Mouse (Mus musculus) adrenal gland, postnatal 10 days (tissue): ENCODE measurements around the gene Fyttd1. TPM values are rescaled to one million over a fixed set of nuclear protein-coding genes. Genes with fewer than 3 reads are reported as not detected.
"Not testable (repeated sequence)": the region's sequence is repeated elsewhere in the genome, so short reads cannot be mapped to it uniquely, and the experiment has no call there.

Source experiments
- DNase-seq: peaks from one replicate; pipeline ENCODE4 v3.0.0; 2021; ENCODE audit warnings: mixed read lengths
- total RNA-seq, 2 experiments: library from RNA; stranded (reverse); gene quantifications; 2 replicates each; pipeline ENCODE4 v1.2.3; 2021

The Fyttd1 gene
- total RNA-seq, 2 experiments from 2014 or later: 105 to 114 TPM

DNA sequence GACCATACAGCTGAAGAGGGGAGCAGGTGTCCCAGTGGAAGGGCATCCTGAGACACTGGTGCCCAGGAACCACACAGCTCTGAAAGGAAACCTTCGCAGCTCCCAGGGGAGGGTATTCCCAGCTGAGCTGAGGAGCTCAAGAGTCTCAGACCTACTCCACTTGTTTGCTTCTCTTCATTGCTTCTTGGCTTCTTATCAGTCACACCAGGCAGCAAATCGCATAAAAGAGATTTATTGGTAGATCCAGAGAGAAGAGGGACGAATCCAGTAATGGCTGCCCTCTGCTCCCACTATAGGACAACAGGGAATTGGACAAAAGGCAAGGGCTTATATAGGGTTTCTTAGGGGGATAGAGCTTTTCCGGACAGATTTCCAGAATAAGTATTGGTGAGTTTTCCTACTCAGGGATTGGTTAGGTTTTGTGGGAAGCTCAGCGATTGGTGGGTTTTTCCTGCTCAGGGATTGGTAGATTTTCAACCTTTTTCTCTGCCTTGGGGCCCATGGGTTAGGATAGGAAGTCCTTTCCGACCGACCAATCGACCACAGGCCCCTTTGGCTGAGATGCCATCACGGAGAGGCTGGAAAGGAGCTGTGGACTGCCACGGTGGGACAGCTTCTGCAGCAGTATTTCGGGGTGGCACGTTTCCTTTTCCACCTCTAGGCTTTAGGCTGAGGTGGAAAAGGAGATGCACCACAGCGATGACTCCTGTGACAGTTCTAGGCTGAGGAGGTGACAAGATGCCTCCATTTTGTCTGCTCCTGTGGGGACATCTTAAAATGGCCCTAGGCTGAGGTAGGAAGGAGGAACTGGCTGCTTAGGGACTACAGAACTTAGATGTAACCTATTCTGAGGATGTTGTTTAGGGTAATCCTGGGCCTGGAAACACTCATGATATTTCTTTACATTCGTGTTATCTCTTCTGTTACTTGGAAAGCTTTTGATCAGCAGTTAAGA is 1.9 kb downstream of the Fyttd1 start:
- peak; percentile 30 for DNase-seq

DNA sequence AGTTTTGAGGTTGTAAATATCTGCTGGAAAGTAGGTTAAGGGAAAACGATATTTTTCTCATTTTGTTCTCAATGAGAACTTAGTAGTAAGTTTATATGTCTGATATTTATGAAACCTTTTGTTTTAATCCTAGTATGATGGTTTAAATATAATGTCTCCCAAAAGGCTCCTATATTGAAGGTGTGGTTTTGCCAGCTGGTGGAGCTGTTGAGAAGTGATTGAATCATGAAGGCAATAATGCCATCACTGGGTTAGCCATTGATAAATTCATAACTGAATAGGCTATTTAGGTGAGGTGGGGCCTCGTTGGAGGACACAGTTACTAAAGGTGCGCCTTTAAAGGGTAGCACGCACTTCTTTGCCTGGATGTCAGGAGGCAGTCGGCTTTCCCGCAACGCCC is 4.2 kb downstream of the Fyttd1 start:
- no peak for DNase-seq

DNA sequence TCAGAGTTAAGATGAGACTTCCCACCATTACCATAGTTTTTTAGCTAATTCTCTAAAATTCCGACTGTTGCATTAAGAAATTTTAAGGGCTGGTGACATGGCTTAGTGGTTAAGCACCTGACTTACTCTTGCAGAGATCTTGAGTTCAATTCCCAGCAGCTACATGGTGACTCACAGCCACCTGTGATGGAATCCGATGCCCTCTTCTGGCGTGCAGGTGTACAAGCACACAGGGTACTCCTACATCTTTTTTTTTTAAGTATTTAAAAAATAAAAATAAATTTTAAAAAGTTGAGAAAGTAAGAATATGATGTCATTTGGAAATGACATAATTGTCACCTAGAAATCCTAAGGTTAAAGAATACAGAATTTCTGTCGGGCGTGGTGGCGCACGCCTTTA is 10.7 kb downstream of the Fyttd1 start:
- no peak for DNase-seq

DNA sequence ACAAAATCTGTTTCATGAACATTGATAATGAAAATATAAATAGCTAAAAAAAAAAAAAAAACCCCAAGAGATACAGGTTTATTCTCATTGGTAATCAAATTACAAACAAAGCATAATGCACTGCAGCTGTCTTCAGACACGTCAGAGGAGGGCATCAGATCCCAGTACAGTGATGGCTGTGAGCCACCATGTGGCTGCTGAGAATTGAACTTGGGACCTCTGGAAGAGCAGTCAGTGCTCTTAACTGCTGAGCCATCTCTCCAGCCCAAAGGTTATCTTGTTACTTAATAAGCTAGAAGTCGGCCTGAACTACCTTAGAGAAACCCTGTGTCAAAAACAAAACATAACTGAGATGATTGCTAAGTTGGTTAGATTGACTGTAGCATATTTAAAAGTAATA is 12.6 kb downstream of the Fyttd1 start:
- no peak for DNase-seq

DNA sequence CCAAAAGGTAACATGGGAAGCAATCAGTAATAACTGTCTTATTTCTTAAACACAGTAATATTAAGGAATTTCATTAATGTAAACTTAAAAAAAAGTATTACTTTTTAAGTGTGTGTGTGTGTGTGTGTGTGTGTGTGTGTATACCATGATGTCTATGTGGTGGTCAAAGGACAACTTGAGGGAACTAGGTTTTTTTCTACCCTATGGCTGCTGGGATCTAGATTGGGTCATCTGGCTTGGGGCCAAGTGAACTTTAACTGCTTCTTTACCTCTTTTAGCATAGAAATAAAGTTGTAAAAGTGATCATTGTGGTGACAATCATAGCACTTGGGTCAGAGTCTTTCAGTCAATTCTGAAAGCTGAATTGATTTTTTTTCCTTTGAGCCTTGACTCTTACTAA is 18.8 kb downstream of the Fyttd1 start:
- no peak for DNase-seq

DNA sequence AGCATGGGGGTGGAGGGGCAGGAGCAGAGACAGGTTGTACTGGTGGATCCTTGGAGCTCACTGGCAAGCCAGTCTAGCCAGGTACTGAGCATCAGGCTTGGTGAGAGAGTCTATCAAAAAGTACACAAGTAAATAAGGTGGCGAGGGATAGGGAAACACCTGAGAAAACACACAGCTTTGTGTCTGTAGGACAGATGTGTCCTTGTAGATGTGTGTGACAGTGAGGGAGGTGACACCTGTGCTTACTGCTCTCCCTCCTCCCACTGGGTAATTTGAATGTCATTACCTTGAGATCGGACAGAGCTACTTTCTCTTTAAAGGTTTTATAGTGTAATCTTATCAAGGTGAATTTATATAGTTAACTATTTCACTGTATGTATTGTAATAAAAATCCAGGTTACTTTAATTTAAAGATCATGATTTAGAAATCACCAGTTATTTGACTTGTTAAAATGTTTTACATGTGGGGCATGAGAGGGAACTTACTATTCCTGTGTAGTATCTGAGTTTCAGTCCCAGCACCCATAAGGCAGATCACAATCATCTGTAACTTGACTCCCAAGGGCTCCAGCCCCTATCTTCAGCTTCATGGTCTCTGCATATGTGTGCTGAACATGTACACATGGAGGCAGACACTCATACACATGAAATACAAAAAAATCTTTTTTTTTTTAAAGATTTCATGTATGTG is 24.2 kb downstream of the Fyttd1 start:
- DNase-seq: no peak

DNA sequence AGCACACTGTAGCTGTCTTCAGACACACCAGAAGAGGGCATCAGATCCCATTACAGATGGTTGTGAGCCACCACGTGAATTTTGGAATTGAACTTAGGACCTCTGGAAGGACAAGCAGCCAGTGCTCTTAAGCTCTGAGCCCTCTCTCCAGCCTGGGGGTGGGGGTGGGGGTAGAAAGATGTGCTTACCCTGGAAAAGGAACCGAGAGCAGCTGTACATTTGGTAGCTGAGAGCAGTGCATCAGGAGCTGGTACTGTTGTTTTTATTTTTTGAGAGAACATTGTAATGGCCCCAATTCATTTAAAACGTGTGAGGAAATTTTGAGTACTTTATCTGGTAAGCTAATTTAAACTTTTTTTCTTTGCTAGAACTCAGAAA is 24.7 kb downstream of the Fyttd1 start:
- no peak for DNase-seq

DNA sequence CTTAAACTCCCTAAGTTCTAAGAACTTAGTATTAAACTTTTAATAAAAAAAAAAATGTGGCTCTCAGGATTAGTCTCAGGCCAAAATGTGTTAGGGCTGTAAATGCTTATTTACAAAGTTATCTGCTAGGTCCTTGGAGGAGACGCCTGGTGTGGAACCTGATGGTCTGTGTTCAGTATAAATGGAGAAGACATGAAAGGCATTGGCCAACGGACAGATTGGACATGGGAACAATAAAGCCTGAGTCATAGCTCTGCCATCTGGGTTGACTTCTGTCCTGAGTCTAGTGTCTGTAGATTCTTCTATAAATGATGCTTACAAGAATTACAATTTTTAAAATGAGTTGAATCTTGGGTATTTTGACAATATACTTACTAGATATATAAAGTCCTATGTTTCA is 28.9 kb downstream of the Fyttd1 start:
- DNase-seq: no peak

DNA sequence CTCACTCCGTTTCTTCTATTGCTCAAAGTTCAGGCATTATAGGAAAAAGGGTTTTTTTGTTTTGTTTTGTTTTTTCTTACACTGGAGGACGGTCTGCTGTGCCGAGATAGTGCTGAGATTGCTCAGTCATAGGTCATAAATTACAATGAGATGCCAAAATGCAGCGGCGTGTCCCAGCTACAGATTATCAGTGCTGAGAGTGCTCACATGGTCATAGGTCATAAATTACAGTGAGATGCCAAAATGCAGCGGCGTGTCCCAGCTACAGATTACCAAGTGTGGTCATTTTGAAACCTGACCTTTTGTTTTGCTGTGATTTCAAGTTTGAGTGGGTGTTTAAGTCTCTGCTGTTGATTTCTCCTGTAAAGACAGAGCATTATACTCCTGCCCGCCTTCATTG is 29.4 kb downstream of the Fyttd1 start:
- peak; percentile 57 for DNase-seq

DNA sequence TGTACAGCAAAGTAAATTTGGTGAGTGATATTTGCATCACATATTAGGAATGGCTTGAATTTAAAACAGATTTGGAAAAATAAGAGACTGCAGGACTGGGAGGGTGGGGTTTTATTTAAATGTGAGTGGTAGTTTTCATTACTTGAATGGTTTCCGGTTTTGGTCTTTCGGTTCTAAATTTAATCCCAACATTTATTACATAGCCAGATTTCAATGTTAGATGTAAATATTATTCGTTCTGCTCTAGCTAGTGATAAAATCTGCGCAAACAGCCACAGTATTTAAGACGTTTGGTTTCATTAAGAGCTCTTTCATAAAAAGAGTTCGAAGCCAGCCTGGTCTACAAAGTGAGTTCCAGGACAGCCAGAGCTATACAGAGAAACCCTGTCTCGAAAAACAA is 35.9 kb downstream of the Fyttd1 start:
- DNase-seq: no peak

DNA sequence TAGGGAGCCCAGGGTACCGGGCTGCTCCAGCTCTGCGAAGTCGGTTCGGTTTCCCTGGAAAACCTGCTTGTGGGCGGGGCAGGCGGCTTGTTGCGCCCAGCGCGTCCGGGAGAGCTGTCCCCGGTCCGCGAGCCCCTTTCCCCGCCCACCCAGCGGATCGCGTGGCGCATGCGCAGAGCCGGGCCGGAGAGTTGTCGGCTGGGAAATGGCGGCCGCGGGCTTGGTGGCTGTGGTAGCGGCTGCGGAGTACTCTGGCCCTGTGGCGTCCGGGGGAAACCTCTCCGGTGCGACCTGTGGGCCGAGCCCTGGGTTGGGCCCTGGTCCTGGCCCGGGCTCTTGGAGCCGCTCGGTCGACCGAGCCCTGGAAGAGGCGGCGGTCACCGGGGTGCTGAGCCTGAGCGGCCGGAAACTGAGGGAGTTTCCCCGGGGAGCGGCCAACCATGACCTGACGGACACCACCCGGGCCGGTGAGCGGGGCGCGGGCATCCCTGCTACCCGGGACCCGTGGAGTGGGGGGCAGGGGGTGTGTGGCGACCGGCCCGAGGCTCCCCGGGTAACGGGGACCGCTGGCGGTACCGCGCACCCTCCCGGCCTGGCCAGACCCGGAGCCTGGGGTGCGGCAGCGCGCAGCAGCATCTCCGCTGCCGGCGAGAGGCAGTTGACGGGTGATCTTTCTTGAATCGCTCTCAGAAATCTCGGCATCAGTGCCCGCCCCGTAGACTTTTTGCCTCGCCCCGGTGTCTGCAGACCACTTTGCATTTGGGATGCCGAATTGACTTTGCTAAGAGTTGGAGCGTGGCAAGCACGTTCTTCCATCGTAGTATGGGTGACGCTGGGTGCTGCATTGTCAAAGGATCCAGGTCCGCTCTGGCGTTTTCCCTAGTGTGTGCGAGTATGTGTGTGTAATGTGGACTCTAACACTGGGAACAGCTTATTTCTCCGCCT is 36.9 kb downstream of the Fyttd1 start, which contains the start of gene Lrch3:
Gene Lrch3 (plus strand): TSS at position 164 of the 945 bp plus-strand sequence.
- DNase-seq: peak; percentile 99

DNA sequence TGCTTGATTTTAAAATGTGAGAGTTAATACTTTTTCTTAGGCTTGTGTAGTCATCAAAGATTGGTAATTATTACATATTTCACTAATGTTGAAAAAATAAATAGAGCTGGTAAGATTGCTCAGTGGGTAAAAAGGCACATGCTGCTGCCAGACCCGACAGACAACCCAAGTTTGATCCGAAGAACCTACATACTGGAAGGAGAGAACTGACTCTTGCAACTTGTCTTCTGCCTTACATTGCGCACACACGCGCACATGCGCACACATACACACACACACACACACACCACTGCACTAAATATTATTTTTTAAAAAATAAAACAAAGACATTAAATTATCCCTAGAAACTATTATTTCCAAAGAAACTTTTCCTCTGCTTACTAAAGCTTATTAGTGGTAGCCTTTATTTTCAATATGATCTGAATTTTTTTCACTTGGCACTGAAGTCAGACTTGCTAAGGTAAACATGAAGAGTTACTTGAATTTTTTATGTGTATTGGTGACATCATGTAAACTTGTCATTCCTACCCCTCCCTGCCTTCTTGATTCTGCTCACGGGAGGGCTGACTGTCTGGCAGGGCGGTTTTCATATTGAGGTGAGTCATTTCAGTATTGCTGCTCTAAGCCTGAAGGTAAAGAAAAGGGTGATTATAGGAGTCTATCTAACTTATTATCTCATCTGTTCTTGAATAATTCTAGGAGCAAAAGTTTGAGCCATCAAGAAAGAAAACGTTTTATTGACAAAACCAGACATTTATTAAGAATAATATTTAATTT is 38.2 kb downstream of the Fyttd1 start:
- no peak for DNase-seq

DNA sequence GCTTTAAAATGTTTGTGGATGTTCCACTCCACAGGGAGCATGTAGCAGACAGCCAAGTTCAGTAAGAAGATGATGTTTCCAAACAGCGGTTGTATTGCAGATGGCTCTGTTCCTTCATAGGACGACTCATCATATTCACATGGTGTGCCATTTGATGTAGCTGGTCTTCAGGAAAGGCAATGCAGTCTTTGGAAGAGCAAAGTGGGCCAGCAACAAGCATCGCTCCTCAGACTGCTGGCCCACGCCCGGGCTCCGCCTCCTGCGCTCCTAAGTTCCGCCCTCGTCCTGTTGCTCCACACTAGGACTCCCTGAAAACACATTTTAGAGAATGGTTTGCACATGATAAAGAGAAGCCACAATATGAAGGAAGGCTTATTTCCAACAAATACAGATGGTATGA is 49.3 kb downstream of the Fyttd1 start:
- DNase-seq: not testable (repeated sequence)

DNA sequence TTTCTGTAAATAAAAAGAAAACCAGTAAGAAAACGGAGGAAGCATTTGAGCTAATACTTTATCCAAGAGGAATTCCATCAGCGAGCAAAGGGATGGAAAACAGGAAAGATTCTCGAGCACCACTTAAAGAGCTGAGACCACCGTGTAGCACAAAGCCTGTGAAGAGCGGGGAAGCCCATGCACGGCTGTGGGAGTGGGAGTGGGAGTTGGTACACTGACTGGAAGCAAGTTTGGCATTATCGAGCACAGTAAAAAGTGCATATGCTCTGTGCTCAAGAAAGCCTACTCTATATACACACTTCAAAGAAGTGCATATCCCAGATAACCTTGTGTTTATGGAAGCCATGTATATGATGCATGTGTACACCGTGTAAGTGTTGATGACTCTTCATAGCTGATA is 49.7 kb downstream of the Fyttd1 start:
- no peak for DNase-seq

DNA sequence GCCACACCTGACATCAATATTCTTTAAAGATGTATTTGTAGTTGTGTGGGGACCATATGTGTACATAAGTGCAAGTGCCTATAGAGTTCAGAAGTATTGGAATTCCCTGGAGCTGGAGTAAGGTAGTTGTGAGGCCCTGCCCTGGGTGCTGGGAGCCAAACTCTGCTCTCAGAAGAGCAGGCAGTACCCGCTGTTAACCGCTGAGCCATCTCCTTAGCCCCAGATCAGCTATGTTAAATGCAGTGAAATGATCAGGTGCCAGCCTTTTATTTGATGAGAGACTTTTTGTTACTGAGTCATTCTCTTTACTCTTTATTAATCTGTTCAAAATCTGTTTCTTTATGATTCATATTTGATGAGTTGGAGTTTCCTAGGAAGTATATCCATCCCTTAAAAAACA is 52.6 kb downstream of the Fyttd1 start:
- DNase-seq: no peak

DNA sequence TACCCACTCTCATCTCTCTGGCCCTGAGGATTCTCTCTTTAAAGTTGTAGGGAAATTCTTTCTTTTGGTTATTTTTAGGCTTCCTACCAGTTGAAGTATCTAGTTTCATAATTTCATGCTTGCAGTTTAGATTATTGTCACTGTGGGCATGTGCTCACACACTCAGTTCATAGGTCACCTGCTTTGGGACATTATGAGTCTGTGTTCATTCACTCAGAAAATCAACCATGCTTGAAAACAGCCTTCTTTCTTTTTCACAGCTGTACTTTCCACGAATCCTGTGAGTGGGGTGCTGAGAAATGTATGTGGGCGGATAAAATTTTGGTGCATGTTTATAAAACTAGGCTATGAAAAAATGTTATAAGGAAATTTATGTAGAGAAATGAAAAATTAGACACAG is 57.2 kb downstream of the Fyttd1 start:
- DNase-seq: no peak

DNA sequence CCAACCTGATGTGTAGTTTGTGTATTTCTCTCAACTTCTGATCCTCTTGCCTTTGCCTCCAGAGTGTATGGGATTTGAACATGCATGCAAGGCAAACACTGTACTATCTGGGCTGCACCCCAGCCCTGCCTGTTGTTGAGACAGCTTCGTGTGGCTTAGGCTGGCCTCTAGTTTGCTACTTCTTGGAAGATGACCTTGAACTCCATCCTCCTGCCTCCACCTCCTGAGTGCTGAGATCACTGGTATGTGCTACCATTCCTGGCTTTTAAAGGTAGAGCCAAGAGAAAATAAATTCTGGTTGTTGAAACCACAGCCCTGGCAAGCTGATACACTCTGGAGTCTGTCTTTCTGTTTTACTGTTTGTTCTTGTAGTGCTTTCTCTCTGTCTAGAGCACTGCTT is 57.8 kb downstream of the Fyttd1 start:
- DNase-seq: no peak

DNA sequence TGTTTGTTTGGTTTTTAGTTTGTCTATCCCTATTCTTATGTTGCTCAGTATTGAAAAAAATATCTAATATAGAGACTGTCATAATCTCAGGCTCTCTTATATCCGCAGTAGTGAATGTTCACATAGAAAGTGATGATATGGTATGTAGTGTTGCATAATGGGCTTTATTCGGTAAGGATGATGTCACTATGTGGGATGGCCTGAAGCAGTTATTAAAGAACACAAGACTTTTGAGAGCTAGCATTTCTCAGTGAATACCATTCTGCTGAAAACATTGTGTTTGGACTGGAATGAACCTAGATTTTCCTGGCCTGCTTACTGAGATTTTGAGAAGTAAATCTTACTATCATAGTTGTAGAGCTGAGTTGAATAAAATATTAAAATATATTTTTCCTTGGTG is 60.1 kb downstream of the Fyttd1 start:
- no peak for DNase-seq

DNA sequence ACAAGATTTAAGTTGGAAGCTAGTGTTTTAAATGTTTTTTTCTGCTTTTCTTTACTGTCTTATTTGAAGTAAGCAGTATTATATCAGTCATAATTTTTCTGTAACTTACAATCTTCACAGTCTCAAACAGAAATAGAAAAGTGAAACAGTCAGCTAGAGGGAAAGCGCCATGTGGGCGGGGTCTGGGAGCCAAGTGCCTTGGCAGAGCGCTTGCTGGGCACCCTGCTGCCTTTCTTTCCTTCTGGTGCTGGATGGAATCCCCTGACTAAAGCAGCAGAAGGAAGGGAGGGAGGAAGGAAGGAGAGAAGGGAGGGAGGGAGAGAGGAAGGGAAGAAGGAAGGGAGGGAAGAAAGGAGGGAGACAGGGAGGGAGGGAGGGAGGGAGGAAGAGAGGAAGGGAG is 62.0 kb downstream of the Fyttd1 start:
- DNase-seq: peak; percentile 62

DNA sequence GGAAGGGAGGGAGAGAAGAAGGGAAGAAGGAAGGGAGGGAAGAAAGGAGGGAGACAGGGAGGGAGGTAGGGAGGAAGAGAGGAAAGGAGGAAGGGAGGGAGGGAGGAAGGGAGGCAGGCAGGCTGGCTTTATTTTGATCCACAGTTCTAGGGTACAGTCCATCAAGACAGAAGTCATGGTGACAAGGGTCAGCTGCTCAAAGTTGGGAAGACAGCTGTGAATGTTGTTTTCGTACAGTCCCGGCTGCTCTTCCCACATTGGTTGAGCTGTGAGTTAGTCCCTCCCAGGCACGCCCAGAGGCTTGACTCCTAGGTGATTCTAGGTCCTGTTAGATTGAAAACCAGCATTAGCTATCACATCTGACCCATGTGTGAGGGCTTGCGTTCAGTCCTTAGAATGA is 62.4 kb downstream of the Fyttd1 start:
- not testable (repeated sequence) for DNase-seq

DNA sequence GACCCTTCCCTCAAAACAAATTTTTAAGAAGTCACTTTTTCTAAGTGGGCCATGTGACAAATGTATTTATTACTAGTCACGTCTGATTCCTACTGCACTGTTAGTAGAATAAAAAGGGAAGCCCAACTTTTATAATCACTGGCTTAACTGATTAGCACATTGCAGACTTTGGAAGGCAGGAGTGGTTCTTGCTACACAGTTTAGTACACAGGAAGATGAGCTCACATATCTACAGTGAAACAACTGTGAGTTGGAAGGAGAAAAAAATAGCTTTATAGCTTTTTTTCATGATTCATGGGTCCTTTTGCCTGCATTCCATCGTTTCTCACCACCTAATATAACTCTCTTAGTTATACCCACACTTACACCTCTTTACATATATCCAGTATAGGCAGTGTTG is 63.9 kb downstream of the Fyttd1 start:
- not testable (repeated sequence) for DNase-seq

DNA sequence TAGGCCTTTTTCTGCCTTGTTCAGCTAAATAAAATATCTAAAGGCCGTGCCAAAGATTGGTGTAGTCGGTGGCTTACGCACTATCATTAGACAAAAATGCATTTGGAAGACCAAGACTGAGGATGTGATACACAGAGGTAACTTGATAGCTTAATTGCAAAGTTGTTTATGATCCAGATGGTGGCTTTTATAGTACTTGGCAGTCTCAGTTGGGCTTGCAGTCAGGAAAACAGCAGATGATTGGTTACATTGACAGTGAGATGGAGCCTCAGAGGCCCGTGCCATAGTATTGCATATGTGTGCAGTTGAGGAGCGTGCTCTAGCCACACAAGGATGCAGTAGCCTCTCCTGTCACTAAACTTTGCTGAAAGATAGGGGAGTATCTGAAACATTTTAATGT is 65.4 kb downstream of the Fyttd1 start:
- DNase-seq: no peak
